Mouse (Mus musculus) myocyte (in vitro differentiated cells): ENCODE measurements around the gene Ttll11.

Experiments used
- E2F4 ChIP-seq: IDR thresholded peaks from one replicate; pipeline ENCODE4 v1.6.1; 2011; ENCODE audit warnings: mild to moderate bottlenecking, control low read depth, moderate library complexity; ENCODE audit not compliant: insufficient read depth
- MAX ChIP-seq: IDR thresholded peaks from one replicate; pipeline ENCODE4 v1.6.1; 2011; ENCODE audit warnings: low read depth, mild to moderate bottlenecking, control low read depth
- MYOD1 ChIP-seq, 3 experiments: IDR thresholded peaks; one replicate each; pipeline ENCODE4 v1.6.1; 2011; ENCODE audit warnings: control low read depth in 2 of 3, low read depth in 2 of 3, mild to moderate bottlenecking in 2 of 3, moderate library complexity in 1 of 3; ENCODE audit not compliant: insufficient read length in 2 of 3, control insufficient read depth in 1 of 3
- MYOG ChIP-seq, 3 experiments: IDR thresholded peaks; one replicate each; pipeline ENCODE4 v1.6.1; 2011; ENCODE audit warnings: control low read depth in 2 of 3, low read depth in 2 of 3, mild to moderate bottlenecking in 2 of 3; ENCODE audit not compliant: insufficient read length in 2 of 3, control insufficient read depth in 1 of 3, insufficient read depth in 1 of 3
- POLR2A ChIP-seq: IDR thresholded peaks from one replicate; pipeline ENCODE4 v1.6.1; 2011; ENCODE audit warnings: low read depth, mild to moderate bottlenecking, control low read depth, moderate library complexity; ENCODE audit not compliant: insufficient read length
- SRF ChIP-seq: IDR thresholded peaks from one replicate; pipeline ENCODE4 v1.6.1; 2011; ENCODE audit warnings: low read depth; ENCODE audit not compliant: control insufficient read depth, insufficient read length
- USF1 ChIP-seq: IDR thresholded peaks from one replicate; pipeline ENCODE4 v1.6.1; 2011; ENCODE audit warnings: low read depth, mild to moderate bottlenecking, control low read depth, moderate library complexity

- TF ChIP-seq USF1 (no peak), E2F4 (no peak), MYOD1 (IDR thresholded peaks at IDR 0.05; ENCODE audit: control insufficient read depth in 1 of 3, insufficient read length in 2 of 3, low read depth in 2 of 3) (peak in 1 of 3 experiments; percentile 14), POLR2A (no peak), MAX (no peak), SRF (no peak), MYOG (IDR thresholded peaks at IDR 0.05; ENCODE audit: control insufficient read depth in 1 of 3, insufficient read depth in 1 of 3, insufficient read length in 2 of 3, low read depth in 2 of 3) (peak in 1 of 3 experiments; percentile 61)
Measured at GRCm38 (mm10) chr2:35775651-35776055, 204.1 kb downstream of the Ttll11 start.
